Mouse (Mus musculus): Measurements from ENCODE around the gene Olfr1121. TPM values are rescaled to one million over a fixed set of nuclear protein-coding genes. Genes with fewer than 3 reads are reported as not detected.
"Not testable (repeated sequence)": the region's sequence is repeated elsewhere in the genome, so short reads cannot be mapped to it uniquely, and the experiment has no call there.

Olfr1121 gene
- not detected in 2 replicates for polyA plus RNA-seq (2014; fragmentation: Nextera tagmentation; extraction: Ambion mirVana)

DNA sequence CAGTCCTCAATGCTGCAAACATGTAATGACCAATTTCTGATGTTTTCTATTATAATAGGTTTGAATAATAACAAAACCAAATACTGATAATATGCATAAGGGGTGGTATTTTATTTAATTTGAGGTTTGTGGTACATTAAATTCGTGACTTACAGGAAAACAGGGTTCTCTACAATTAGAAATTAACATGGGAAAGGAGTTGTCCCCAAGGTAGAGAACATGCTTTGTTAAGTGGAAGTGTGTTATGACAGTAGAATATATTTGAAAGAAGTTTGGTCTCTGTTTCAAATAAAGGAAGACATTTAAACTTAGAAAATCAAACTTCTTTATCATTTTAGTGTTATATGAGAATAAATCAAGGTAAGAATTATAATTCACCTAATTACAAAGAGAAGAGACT is at the start of gene Olfr1121:
Olfr1121 (plus strand) TSS at position 301 of the 400 bp plus-strand sequence.
- DNase-seq (ENCODE audit: low spot score): no peak
- H3K4me2 ChIP-seq: no peak within 1 kb of the TSS
- ATAC-seq (replicated peaks; ENCODE audit: low FRiP score): no peak
- no peak within 1 kb of the TSS for H3K27ac ChIP-seq (ENCODE audit: low read depth, low read length)
- no peak within 1 kb of the TSS for H3K9ac ChIP-seq (ENCODE audit: low read depth, low read length)
- no peak within 1 kb of the TSS for H3K4me3 ChIP-seq (ENCODE audit: low read depth, low read length)
- no peaks in the 10 kb centered on the region for H3K27me3 ChIP-seq (replicated peaks; ENCODE audit: control insufficient read depth, insufficient read depth, low read length)
- H3K4me1 ChIP-seq (replicated peaks; ENCODE audit: control insufficient read depth, insufficient read depth, low read length): no peaks in the 10 kb centered on the region
- 26% methylated on average over 1 of the region's 1 CpGs for WGBS
- H3K9me3 ChIP-seq (ENCODE audit: control insufficient read depth, low read length): no peaks in the 10 kb centered on the region
- H3K36me3 ChIP-seq (ENCODE audit: control insufficient read depth, insufficient read depth, low read length): no peaks in the 10 kb centered on the region

DNA sequence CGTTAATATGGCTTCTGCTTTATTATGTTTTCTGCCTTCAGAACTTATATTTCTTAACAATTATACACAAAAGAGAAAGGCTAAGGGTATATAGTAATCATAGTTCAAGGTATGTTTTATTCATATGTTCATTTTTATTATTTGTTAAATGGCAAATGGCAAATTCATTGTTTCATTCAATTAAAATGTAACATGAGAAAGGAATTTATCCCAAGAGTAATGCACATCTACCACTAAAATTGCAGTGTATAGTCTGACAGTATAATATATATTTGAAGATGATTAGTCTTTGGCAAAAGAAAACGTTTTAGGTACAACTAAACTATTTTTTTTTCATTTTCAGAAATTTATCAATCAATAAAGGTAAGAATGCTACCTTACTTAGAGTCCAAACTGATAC is 15.2 kb upstream of the Olfr1121 start, which contains the start of gene Olfr1120:
Olfr1120 (plus strand) TSS at position 301 of the 400 bp plus-strand sequence.
- WGBS: 43% methylated on average over 2 of the region's 2 CpGs
- H3K27me3 ChIP-seq (replicated peaks; ENCODE audit: control insufficient read depth, insufficient read depth, low read length): no peaks in the 10 kb centered on the region
- no peaks in the 10 kb centered on the region; the same call in 1 of the 2 replicates for H3K9me3 ChIP-seq (ENCODE audit: control insufficient read depth, low read length)
- no peak for ATAC-seq (replicated peaks; ENCODE audit: low FRiP score)
- no peak within 1 kb of the TSS for H3K9ac ChIP-seq (ENCODE audit: low read depth, low read length)
- no peak within 1 kb of the TSS for H3K4me3 ChIP-seq (ENCODE audit: low read depth, low read length)
- no peaks in the 10 kb centered on the region for H3K4me1 ChIP-seq (replicated peaks; ENCODE audit: control insufficient read depth, insufficient read depth, low read length)
- no peaks in the 10 kb centered on the region for H3K36me3 ChIP-seq (ENCODE audit: control insufficient read depth, insufficient read depth, low read length)
- H3K27ac ChIP-seq (ENCODE audit: low read depth, low read length): no peak within 1 kb of the TSS
- H3K4me2 ChIP-seq: no peak within 1 kb of the TSS
- DNase-seq (ENCODE audit: low spot score): no peak

DNA sequence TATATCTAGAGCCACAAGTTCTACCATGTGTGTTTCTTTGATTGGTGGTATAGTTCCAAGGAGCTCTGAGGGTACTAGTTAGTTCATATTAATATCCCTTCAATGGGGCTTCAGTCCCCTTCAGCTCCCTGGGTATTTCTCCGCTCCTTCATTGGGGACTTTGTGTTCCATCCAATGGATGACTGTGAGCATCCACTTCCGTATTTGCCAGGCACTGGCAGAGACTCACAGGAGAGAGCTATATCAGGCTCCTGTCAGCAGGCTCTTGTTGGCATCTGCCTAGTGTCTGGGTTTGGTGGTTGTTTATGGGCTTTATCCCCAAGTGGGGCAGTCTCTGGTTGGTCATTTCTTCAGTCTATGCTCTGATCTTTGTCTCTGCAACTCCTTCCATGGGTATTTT is 9.6 kb upstream of the Olfr1121 start:
- not testable (repeated sequence) for H3K4me3 ChIP-seq (ENCODE audit: low read depth, low read length); H3K36me3 ChIP-seq (ENCODE audit: control insufficient read depth, insufficient read depth, low read length); H3K9me3 ChIP-seq (ENCODE audit: control insufficient read depth, low read length); H3K9ac ChIP-seq (ENCODE audit: low read depth, low read length); H3K4me1 ChIP-seq (replicated peaks; ENCODE audit: control insufficient read depth, insufficient read depth, low read length); H3K27me3 ChIP-seq (replicated peaks; ENCODE audit: control insufficient read depth, insufficient read depth, low read length); ATAC-seq (replicated peaks; ENCODE audit: low FRiP score); DNase-seq (ENCODE audit: low spot score); H3K4me2 ChIP-seq; H3K27ac ChIP-seq (ENCODE audit: low read depth, low read length)
- 79% methylated on average over 2 of the region's 2 CpGs for WGBS

DNA sequence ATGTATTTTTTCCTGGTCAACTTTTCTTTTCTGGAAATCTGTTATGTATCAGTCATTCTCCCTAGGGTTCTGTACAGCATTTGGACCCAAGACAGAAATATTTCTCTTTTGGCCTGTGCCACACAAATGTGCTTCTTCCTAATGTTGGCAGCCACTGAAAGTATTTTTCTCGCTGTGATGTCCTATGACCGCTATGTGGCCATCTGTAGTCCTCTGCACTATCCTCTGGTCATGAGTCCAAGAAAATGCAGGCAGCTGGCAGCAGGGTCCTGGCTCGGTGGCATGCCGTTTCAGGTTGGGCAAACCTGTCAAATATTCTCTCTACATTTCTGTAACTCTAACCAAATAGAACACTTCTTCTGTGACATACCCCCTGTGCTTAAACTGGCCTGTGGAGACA is 2.0 kb downstream of the Olfr1121 start:
- Histone ChIP-seq H3K4me1 (replicated peaks; ENCODE audit: control insufficient read depth, insufficient read depth, low read length) (no peaks in the 10 kb centered on the region), H3K4me3 (ENCODE audit: low read depth, low read length) (no peak overlapping the region), H3K36me3 (ENCODE audit: control insufficient read depth, insufficient read depth, low read length) (no peaks in the 10 kb centered on the region), H3K9me3 (ENCODE audit: control insufficient read depth, low read length) (no peaks in the 10 kb centered on the region), H3K27me3 (replicated peaks; ENCODE audit: control insufficient read depth, insufficient read depth, low read length) (no peaks in the 10 kb centered on the region), H3K9ac (ENCODE audit: low read depth, low read length) (no peak overlapping the region), H3K4me2 (no peak overlapping the region), H3K27ac (ENCODE audit: low read depth, low read length) (no peak overlapping the region)
- DNase-seq (ENCODE audit: low spot score) (no peak), ATAC-seq (replicated peaks; ENCODE audit: low FRiP score) (no peak)
- 82% methylated on average over 4 of the region's 4 CpGs for WGBS

DNA sequence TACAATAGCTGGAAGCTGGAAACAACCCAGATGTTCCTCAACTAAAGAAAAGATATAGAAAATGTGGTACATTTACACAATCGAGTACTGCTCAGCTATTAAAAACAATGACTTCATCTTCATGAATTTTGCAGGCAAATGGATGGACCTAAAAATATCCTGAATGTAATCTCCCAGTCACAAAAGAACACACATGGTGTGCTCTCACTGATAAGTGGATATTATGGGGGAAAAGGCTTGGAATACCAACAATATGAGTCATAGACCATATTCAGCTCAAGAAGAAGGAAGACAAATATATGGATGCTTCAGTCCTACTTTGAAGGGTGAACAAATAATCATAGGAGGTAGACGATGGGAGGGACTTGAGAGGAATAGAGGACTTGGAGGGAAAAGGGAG is 14.2 kb downstream of the Olfr1121 start:
- ATAC-seq (replicated peaks; ENCODE audit: low FRiP score) (no peak), DNase-seq (ENCODE audit: low spot score) (no peak)
- WGBS: 68% methylated on average over 2 of the region's 2 CpGs
- H3K9ac ChIP-seq (ENCODE audit: low read depth, low read length): no peak overlapping the region
- no peak overlapping the region for H3K27ac ChIP-seq (ENCODE audit: low read depth, low read length)
- H3K4me3 ChIP-seq (ENCODE audit: low read depth, low read length): no peak overlapping the region
- H3K27me3 ChIP-seq (replicated peaks; ENCODE audit: control insufficient read depth, insufficient read depth, low read length): no peaks in the 10 kb centered on the region
- H3K4me1 ChIP-seq (replicated peaks; ENCODE audit: control insufficient read depth, insufficient read depth, low read length): no peaks in the 10 kb centered on the region
- H3K4me2 ChIP-seq: no peak overlapping the region
- no peaks in the 10 kb centered on the region for H3K9me3 ChIP-seq (ENCODE audit: control insufficient read depth, low read length)
- no peaks in the 10 kb centered on the region for H3K36me3 ChIP-seq (ENCODE audit: control insufficient read depth, insufficient read depth, low read length)

DNA sequence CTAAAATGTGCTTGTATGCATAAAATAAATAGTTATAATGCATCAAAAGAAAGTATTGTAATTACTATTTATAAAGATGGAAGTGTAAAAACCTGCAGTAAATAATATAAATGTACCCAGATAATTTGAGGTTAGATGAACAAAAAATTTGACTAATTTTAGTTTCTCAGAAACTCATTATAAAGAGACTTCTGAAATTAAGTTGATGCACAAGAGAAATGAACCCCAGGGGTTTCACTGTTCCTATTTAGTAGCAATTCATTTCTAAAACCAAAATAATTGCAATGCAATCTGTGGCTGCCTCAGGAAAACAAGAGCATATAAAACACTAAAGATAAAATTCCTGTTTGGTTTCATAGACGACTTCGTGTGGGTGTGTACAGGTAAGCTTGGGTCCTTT is 15.9 kb downstream of the Olfr1121 start, which contains the start of gene Olfr1122:
Olfr1122 (plus strand) TSS at position 301 of the 400 bp plus-strand sequence.
- no peak for ATAC-seq (replicated peaks; ENCODE audit: low FRiP score)
- Histone ChIP-seq H3K9ac (ENCODE audit: low read depth, low read length) (no peak within 1 kb of the TSS), H3K36me3 (ENCODE audit: control insufficient read depth, insufficient read depth, low read length) (no peaks in the 10 kb centered on the region), H3K4me1 (replicated peaks; ENCODE audit: control insufficient read depth, insufficient read depth, low read length) (no peaks in the 10 kb centered on the region), H3K4me2 (no peak within 1 kb of the TSS), H3K4me3 (ENCODE audit: low read depth, low read length) (no peak within 1 kb of the TSS), H3K27me3 (replicated peaks; ENCODE audit: control insufficient read depth, insufficient read depth, low read length) (no peaks in the 10 kb centered on the region), H3K9me3 (ENCODE audit: control insufficient read depth, low read length) (no peaks in the 10 kb centered on the region), H3K27ac (ENCODE audit: low read depth, low read length) (no peak within 1 kb of the TSS)
- no peak for DNase-seq (ENCODE audit: low spot score)
- 78% methylated on average over 2 of the region's 2 CpGs for WGBS

DNA sequence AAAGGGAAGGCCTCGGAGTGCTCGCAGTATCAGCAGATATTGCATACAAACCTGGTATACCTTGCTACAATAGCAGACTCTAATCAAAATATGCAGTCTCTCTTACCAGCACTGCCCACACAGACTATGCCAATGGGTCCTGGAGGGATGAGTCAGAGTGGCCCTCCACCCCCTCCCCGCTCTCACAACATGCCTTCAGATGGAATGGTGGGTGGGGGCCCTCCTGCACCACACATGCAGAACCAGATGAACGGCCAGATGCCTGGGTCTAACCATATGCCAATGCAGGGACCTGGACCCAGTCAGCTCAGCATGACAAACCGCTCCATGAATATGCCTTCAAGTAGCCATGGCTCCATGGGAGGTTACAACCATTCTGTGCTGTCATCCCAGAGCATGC is 23.9 kb downstream of the Olfr1121 start:
- not testable (repeated sequence) for H3K27ac ChIP-seq (ENCODE audit: low read depth, low read length); H3K4me3 ChIP-seq (ENCODE audit: low read depth, low read length); H3K9me3 ChIP-seq (ENCODE audit: control insufficient read depth, low read length); H3K27me3 ChIP-seq (replicated peaks; ENCODE audit: control insufficient read depth, insufficient read depth, low read length); ATAC-seq (replicated peaks; ENCODE audit: low FRiP score); H3K36me3 ChIP-seq (ENCODE audit: control insufficient read depth, insufficient read depth, low read length); H3K9ac ChIP-seq (ENCODE audit: low read depth, low read length); DNase-seq (ENCODE audit: low spot score); H3K4me2 ChIP-seq; H3K4me1 ChIP-seq (replicated peaks; ENCODE audit: control insufficient read depth, insufficient read depth, low read length)
- 79% methylated on average over 5 of the region's 5 CpGs for WGBS

DNA sequence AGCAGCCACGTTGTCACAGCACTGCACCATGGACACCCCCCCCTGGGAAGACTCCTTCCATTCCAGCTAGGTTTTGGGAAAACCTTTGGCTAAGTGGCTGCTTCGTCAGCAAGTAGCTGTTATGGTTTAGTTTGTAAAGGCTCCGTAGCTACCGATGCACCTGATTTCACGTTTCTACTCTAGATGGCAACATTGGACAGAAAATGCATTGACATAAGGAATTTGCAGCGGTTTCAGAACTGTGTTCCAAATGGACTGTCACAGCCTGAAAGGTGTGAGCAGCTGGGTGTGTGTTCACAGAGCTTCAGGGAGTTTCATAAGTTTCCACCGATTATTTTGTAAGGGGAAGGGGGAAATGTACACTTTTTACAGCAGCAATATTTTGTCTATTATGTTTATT is 25.0 kb downstream of the Olfr1121 start:
- H3K27ac ChIP-seq (ENCODE audit: low read depth, low read length); H3K4me1 ChIP-seq (replicated peaks; ENCODE audit: control insufficient read depth, insufficient read depth, low read length); H3K9ac ChIP-seq (ENCODE audit: low read depth, low read length); H3K27me3 ChIP-seq (replicated peaks; ENCODE audit: control insufficient read depth, insufficient read depth, low read length); ATAC-seq (replicated peaks; ENCODE audit: low FRiP score); H3K4me2 ChIP-seq; H3K36me3 ChIP-seq (ENCODE audit: control insufficient read depth, insufficient read depth, low read length); H3K9me3 ChIP-seq (ENCODE audit: control insufficient read depth, low read length); H3K4me3 ChIP-seq (ENCODE audit: low read depth, low read length); DNase-seq (ENCODE audit: low spot score): not testable (repeated sequence)
- 78% methylated on average over 7 of the region's 7 CpGs for WGBS

DNA sequence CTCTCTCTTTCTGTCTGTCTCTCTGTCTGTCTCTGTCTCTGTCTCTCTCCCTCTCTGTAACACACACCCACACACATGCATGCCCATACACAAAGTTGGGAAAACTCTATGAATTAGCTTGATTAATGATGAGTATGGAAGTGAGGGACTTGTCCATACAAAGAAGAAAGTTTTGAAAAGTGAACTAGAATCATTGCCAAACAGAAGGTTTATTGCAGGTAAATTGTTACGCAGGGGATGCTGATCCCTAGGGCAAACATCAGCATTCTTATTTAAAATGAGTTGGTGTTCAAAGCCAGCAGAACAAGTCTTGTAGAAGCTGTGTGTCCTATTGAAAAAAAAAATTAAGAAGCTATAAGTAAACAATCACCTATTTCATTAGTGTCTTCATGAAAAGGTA is 46.6 kb downstream of the Olfr1121 start, which contains the start of gene Olfr1123:
Olfr1123 (plus strand) TSS at position 301 of the 400 bp plus-strand sequence.
- Histone ChIP-seq H3K4me3 (ENCODE audit: low read depth, low read length) (no peak within 1 kb of the TSS), H3K9ac (ENCODE audit: low read depth, low read length) (no peak within 1 kb of the TSS), H3K9me3 (ENCODE audit: control insufficient read depth, low read length) (no peaks in the 10 kb centered on the region), H3K27ac (ENCODE audit: low read depth, low read length) (no peak within 1 kb of the TSS), H3K36me3 (ENCODE audit: control insufficient read depth, insufficient read depth, low read length) (no peaks in the 10 kb centered on the region), H3K4me1 (replicated peaks; ENCODE audit: control insufficient read depth, insufficient read depth, low read length) (no peaks in the 10 kb centered on the region), H3K27me3 (replicated peaks; ENCODE audit: control insufficient read depth, insufficient read depth, low read length) (no peaks in the 10 kb centered on the region), H3K4me2 (no peak within 1 kb of the TSS)
- no peak for ATAC-seq (replicated peaks; ENCODE audit: low FRiP score)
- no peak for DNase-seq (ENCODE audit: low spot score)
- 91% methylated on average over 1 of the region's 1 CpGs for WGBS

Measured in liver, embryonic 11.5 days (tissue).